Mouse (Mus musculus) liver, embryonic 14.5 days (tissue): ENCODE results near the gene Insyn1. TPM values are rescaled to one million over a fixed set of nuclear protein-coding genes. Genes with fewer than 3 reads are reported as not detected.

Experiments
- ATAC-seq: fragments of 200-750 bp; cut with Nextera tagmentation; 2 replicates; pipeline ENCODE4 v1.8.0; 2017; ENCODE audit warnings: moderate number of reproducible peaks, mild to moderate bottlenecking, moderate library complexity; ENCODE audit not compliant: insufficient read depth
- DNase-seq, 3 experiments: peaks; one replicate each; pipeline ENCODE4 v3.0.0-alpha.2; 2012 to 2013; ENCODE audit warnings: low read depth in 3 of 3, low spot score in 3 of 3
- H3K27ac ChIP-seq: fragments of 300-500 bp; sonication (generic); 2 replicates; pipeline ENCODE4 v1.5.1; 2014; ENCODE audit warnings: moderate library complexity, mild to moderate bottlenecking, control low read depth, inconsistent platforms
- H3K27me3 ChIP-seq: fragments of 300-500 bp; sonication (generic); 2 replicates; pipeline ENCODE4 v1.6.1; 2014; ENCODE audit warnings: mild to moderate bottlenecking, low read length, moderate library complexity; ENCODE audit not compliant: control insufficient read depth, insufficient read depth
- H3K36me3 ChIP-seq: fragments of 300-500 bp; sonication (generic); replicated peaks from 2 replicates; pipeline ENCODE4 v1.6.1; 2014; ENCODE audit warnings: low read depth; ENCODE audit not compliant: control insufficient read depth, insufficient read depth
- H3K4me1 ChIP-seq, 2 experiments: fragments of 200-500 bp in 1 of 2; fragments of 300-500 bp in 1 of 2; sonication (generic) in 1 of 2; replicated peaks; 2 replicates each; pipeline ENCODE4 v1.6.1; 2012 to 2014; ENCODE audit warnings: antibody characterized with exemption in 1 of 2, inconsistent platforms in 1 of 2, low read length in 1 of 2; ENCODE audit not compliant: control insufficient read depth in 2 of 2, insufficient read depth in 2 of 2
- H3K4me2 ChIP-seq: fragments of 300-500 bp; sonication (generic); 2 replicates; pipeline ENCODE4 v1.6.1; 2014; ENCODE audit warnings: low read depth, mild to moderate bottlenecking, control low read depth, moderate library complexity
- H3K4me3 ChIP-seq, 2 experiments: fragments of 200-500 bp in 1 of 2; fragments of 300-500 bp in 1 of 2; sonication (generic) in 1 of 2; 2 replicates each; pipeline ENCODE4 v1.5.1; 2012 to 2014; ENCODE audit warnings: low read depth in 2 of 2, low read length in 2 of 2, mild to moderate bottlenecking in 2 of 2, control low read depth in 1 of 2, inconsistent platforms in 1 of 2, moderate library complexity in 1 of 2; ENCODE audit not compliant: insufficient read depth in 1 of 2
- H3K9ac ChIP-seq: fragments of 300-500 bp; sonication (generic); replicated peaks from 2 replicates; pipeline ENCODE4 v1.6.1; 2014; ENCODE audit warnings: mild to moderate bottlenecking, control low read depth, moderate library complexity
- H3K9me3 ChIP-seq: fragments of 300-500 bp; sonication (generic); 2 replicates; pipeline ENCODE4 v1.6.1; 2016; ENCODE audit warnings: low read length, mixed read lengths; ENCODE audit not compliant: control insufficient read depth
- CTCF ChIP-seq: IDR thresholded peaks from 2 replicates; pipeline ENCODE4 v1.5.1; 2016; ENCODE audit warnings: antibody characterized with exemption, low read depth, control low read depth
- EP300 ChIP-seq: IDR thresholded peaks from 2 replicates; pipeline ENCODE4 v1.6.1; 2016; ENCODE audit warnings: antibody characterized with exemption, low read depth
- WGBS: fragments of 180-500 bp; shearing (Covaris S2); extraction: QIAGEN DNeasy Blood & Tissue Kit; methylation state at CpG from one replicate; pipeline ENCODE4 v1.1.7; 2014; ENCODE audit not compliant: insufficient replicate concordance; 5-methylcytosine and 5-hydroxymethylcytosine counted together
- polyA plus RNA-seq, 2 experiments: library from polyadenylated mRNA; depleted of rRNA in 1 of 2; stranded (reverse) in 1 of 2; unstranded in 1 of 2; fragments of >200 nt; fragmentation: Nextera tagmentation in 1 of 2; extraction: Ambion mirVana in 1 of 2; gene quantifications; 2 replicates each; pipeline versions ENCODE4 v1.2.1 to v1.2.3; 2012 to 2014

The Insyn1 gene
- polyA plus RNA-seq, 2 experiments, result 0.08 TPM; not detected in 1

- Histone ChIP-seq H3K27ac (no peak overlapping the region), H3K27me3 (no peaks in the 10 kb centered on the region), H3K9ac (no peak overlapping the region), H3K9me3 (no peaks in the 10 kb centered on the region), H3K4me1 (no peaks in the 10 kb centered on the region), H3K4me3 (no peak overlapping the region), H3K36me3 (no peaks in the 10 kb centered on the region), H3K4me2 (no peak overlapping the region)
- DNase-seq (no peak), ATAC-seq (no peak)
- 63% methylated on average over 5 of the region's 5 CpGs for WGBS
- TF ChIP-seq EP300 (no peak), CTCF (no peak)
Observed at GRCm38 (mm10) chr9:58513749-58514148, 25.3 kb downstream of the Insyn1 start.

DNA sequence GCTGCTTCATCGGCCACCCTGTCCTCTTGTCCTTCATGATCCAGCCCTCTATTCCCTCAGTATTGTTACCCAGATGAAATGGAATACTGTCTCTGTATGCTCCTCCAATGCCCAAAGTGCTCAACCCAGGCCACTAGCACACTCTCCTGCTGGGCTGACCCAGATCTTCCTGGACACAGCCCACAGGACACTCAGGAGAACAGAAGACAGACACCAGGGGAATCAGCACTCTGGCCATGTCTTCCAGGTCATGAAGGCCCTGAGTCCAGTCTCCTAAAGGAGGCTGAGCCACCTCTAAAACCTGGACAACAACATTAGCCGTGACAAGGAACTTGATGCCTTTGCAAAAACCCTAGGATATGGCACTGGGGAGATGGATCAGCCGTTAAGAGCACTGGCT, 28.1 kb downstream of the Insyn1 start:
- Histone ChIP-seq H3K4me1 (no peaks in the 10 kb centered on the region; a peak in 1 of 4 replicates), H3K9me3 (no peaks in the 10 kb centered on the region), H3K4me2 (no peak overlapping the region), H3K9ac (no peak overlapping the region), H3K4me3 (no peak overlapping the region), H3K36me3 (no peaks in the 10 kb centered on the region), H3K27ac (no peak overlapping the region), H3K27me3 (no peaks in the 10 kb centered on the region)
- TF ChIP-seq EP300 (no peak), CTCF (no peak)
- WGBS, result 56% methylated on average over 3 of the region's 3 CpGs
- no peak for DNase-seq
- ATAC-seq, result no peak

DNA sequence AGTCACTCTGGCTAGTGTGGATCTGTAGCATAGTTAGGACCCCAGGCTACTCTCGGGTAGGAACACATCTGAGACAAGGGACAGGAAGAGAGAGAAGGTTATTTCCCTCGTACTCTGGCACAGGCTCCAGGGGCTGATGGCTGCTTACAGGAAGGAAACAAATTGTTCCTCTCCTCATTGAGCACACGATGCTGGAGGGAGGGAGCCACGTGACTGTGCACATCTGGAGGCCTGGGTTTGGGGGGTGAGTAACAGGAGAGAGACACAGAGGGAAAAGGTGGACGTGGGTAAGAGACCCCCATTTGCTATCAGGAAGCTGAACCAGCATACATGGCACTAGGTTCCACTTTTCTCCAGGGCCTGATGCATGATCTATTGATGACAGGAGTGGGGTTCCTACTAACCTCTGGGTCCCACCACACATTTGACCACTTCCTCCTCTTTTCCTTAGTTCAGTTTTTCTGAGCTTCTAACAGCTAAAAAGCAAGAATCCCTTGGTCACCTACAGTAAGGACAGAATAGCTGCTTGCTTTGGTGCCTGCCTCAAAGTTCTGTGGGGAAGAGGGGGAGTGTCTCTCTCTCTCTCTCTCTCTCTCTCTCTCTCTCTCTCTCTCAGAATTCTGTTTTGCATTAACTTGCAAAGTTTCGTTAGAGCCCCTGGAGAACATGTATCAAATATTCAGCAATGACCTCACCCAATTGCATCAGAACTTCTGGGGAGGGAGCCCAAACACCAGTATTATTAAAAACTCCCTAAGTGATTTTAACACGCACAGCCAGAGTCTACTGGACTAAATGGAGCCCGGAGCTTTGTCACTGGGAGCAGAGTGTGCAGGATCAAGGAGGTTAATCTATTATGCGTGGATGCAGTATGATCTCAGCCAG, 29.7 kb downstream of the Insyn1 start:
- Histone ChIP-seq H3K27me3 (no peaks in the 10 kb centered on the region), H3K4me1 (peaks cover 0 to 8% of the 10 kb centered on the region in 2 experiments; a peak in 2 of 4 replicates), H3K4me2 (no peak overlapping the region), H3K9ac (no peak overlapping the region), H3K4me3 (no peak overlapping the region), H3K36me3 (no peaks in the 10 kb centered on the region), H3K9me3 (no peaks in the 10 kb centered on the region), H3K27ac (no peak overlapping the region)
- no peak for DNase-seq
- WGBS, result 26% methylated on average over 9 of the region's 9 CpGs
- no peak for ATAC-seq
- TF ChIP-seq EP300 (no peak), CTCF (no peak)

DNA sequence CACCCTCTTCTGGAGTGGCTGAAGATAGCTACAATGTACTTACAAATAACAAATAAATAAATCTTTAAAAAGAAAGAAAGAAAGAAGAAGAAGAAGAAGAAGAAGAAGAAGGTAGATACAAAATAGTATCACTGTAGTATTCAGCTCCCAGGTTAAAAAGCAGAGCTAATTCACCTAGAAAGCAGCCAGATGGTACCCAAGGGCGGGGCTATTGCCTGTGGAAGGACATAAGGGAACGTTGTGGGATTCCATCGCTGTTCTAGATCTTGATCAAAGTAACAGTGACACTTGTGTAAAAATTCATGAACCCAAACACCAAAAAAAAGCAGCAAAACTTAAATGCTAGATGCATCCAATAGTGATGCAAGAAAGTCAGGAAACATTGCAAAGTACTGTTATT, 31.6 kb downstream of the Insyn1 start:
- no peaks in the 10 kb centered on the region for H3K27me3 ChIP-seq
- H3K4me1 ChIP-seq, result peaks cover 0 to 8% of the 10 kb centered on the region in 2 experiments; a peak in 2 of 4 replicates
- 31% methylated on average over 3 of the region's 3 CpGs for WGBS
- TF ChIP-seq EP300, result no peak
- no peak for TF ChIP-seq CTCF
- H3K36me3 ChIP-seq, result no peaks in the 10 kb centered on the region
- H3K27ac ChIP-seq, result no peak overlapping the region
- H3K9ac ChIP-seq, result no peak overlapping the region
- no peaks in the 10 kb centered on the region for H3K9me3 ChIP-seq
- no peak overlapping the region for H3K4me2 ChIP-seq
- ATAC-seq, result no peak
- no peak overlapping the region for H3K4me3 ChIP-seq
- no peak for DNase-seq

DNA sequence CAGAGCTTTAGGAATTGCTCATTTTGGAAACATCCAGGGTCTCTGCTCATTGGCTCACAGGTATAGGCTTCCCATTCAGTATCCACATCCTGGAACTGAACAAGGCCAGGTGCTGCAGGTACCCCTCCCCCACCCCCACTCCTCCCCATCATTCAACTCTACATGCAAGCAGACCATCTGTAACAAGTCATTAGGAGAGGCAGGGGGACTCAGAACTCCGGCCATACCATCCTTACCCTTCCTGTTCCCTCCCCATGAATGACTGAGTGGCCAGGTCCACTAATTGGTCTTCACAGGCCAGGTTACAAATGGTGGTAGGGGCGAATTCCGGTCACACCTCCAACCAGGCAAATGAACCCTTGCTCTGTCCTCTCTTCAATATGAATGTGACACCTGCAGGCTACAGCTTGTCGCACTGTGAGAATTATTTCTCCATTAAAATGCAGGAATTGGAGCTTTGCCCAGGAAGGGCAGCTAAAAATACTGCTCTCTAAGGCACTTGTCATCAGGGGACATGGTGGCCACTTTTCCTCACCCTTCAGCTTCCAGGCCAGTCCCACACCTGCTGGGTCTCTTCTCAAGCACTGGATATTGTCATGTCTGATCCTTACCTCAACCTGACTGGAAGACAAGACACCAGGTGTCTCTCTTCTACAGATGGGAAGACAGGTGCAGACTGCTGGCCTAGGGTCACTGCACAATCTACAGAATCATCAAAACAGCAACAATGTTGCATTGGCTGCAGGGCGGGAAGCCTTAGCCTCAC, 32.6 kb downstream of the Insyn1 start:
- H3K27me3 ChIP-seq, result no peaks in the 10 kb centered on the region
- 63% methylated on average over 5 of the region's 5 CpGs for WGBS
- H3K36me3 ChIP-seq, result no peaks in the 10 kb centered on the region
- TF ChIP-seq EP300 (no peak), CTCF (no peak)
- no peak overlapping the region for H3K4me3 ChIP-seq
- H3K27ac ChIP-seq, result no peak overlapping the region
- DNase-seq (no peak), ATAC-seq (no peak)
- H3K9ac ChIP-seq, result no peak overlapping the region
- no peak overlapping the region for H3K4me2 ChIP-seq
- no peaks in the 10 kb centered on the region for H3K9me3 ChIP-seq
- H3K4me1 ChIP-seq, result peaks cover 0 to 8% of the 10 kb centered on the region in 2 experiments; a peak in 2 of 4 replicates
